Mouse (Mus musculus): ENCODE results near the gene Prg4.

The Prg4 gene

GRCm38 (mm10) chr1:150409996-150410395, 56.0 kb downstream of the Prg4 start:
- no peak for DNase-seq (ENCODE audit: low read depth in 2 of 2, low spot score in 2 of 2)

GRCm38 (mm10) chr1:150407285-150407684, 58.7 kb downstream of the Prg4 start:
- no peak for DNase-seq (ENCODE audit: low read depth in 2 of 2, low spot score in 2 of 2)

GRCm38 (mm10) chr1:150404555-150404954, 61.4 kb downstream of the Prg4 start:
- DNase-seq (ENCODE audit: low read depth in 2 of 2, low spot score in 2 of 2), result no peak

GRCm38 (mm10) chr1:150403914-150404313, 62.1 kb downstream of the Prg4 start:
- no peak for DNase-seq (ENCODE audit: low read depth in 2 of 2, low spot score in 2 of 2)

Measured in CD8-positive naive resting alpha-beta T cell, adult 2 months (primary cell).